Mouse (Mus musculus) thymus, adult 2 months (tissue): ENCODE data around the gene Aifm2. TPM values are rescaled to one million over a fixed set of nuclear protein-coding genes. Genes with fewer than 3 reads are reported as not detected.

Source experiments
- DNase-seq: peaks from one replicate; pipeline ENCODE4 v3.0.0; 2021
- H3K27ac ChIP-seq: fragments of 200-500 bp; 2 replicates; pipeline ENCODE4 v1.5.1; 2012; ENCODE audit warnings: low read length, control low read depth; ENCODE audit not compliant: control insufficient read depth, insufficient read depth
- H3K27me3 ChIP-seq: fragments of 200-500 bp; 2 replicates; pipeline ENCODE4 v1.6.1; 2012; ENCODE audit warnings: mild to moderate bottlenecking, low read length, moderate library complexity, mixed read lengths; ENCODE audit not compliant: control insufficient read depth, insufficient read depth
- H3K36me3 ChIP-seq: fragments of 200-500 bp; 2 replicates; pipeline ENCODE4 v1.6.1; 2012; ENCODE audit warnings: mild to moderate bottlenecking, low read length, moderate library complexity; ENCODE audit not compliant: control insufficient read depth, insufficient read depth
- H3K4me1 ChIP-seq: fragments of 200-500 bp; replicated peaks from 2 replicates; pipeline ENCODE4 v1.6.1; 2012; ENCODE audit warnings: low read length; ENCODE audit not compliant: control insufficient read depth, insufficient read depth
- H3K4me3 ChIP-seq: fragments of 200-500 bp; 2 replicates; pipeline ENCODE4 v1.5.1; 2012; ENCODE audit warnings: mild to moderate bottlenecking, low read length, control low read depth, moderate library complexity; ENCODE audit not compliant: control insufficient read depth, insufficient read depth
- CTCF ChIP-seq: fragments of 200-500 bp; IDR thresholded peaks from 2 replicates; pipeline ENCODE4 v1.5.1; 2012; ENCODE audit warnings: mild to moderate bottlenecking, control low read depth, low read length, moderate library complexity, borderline replicate concordance; ENCODE audit not compliant: control insufficient read depth, poor library complexity, insufficient read depth; ENCODE audit errors: extremely low read depth
- POLR2A ChIP-seq: fragments of 200-500 bp; IDR thresholded peaks from 2 replicates; pipeline ENCODE4 v1.6.1; 2012; ENCODE audit warnings: mild to moderate bottlenecking, low read length, control low read depth, moderate library complexity; ENCODE audit not compliant: control insufficient read depth, poor library complexity, insufficient read depth; ENCODE audit errors: extremely low read depth
- WGBS: fragments of 180-500 bp; shearing (Covaris S2); methylation state at CpG from one replicate; pipeline ENCODE4 v1.1.7; 2018; 5-methylcytosine and 5-hydroxymethylcytosine counted together
- polyA plus RNA-seq: library from polyadenylated mRNA; depleted of rRNA; stranded (reverse); fragments of >200 nt; gene quantifications from 2 replicates; pipeline ENCODE4 v1.2.3, GENCODE M21; 2012; rRNA removed

Aifm2 gene
- polyA plus RNA-seq, result 10.4 and 12.0 TPM in 2 replicates

DNA sequence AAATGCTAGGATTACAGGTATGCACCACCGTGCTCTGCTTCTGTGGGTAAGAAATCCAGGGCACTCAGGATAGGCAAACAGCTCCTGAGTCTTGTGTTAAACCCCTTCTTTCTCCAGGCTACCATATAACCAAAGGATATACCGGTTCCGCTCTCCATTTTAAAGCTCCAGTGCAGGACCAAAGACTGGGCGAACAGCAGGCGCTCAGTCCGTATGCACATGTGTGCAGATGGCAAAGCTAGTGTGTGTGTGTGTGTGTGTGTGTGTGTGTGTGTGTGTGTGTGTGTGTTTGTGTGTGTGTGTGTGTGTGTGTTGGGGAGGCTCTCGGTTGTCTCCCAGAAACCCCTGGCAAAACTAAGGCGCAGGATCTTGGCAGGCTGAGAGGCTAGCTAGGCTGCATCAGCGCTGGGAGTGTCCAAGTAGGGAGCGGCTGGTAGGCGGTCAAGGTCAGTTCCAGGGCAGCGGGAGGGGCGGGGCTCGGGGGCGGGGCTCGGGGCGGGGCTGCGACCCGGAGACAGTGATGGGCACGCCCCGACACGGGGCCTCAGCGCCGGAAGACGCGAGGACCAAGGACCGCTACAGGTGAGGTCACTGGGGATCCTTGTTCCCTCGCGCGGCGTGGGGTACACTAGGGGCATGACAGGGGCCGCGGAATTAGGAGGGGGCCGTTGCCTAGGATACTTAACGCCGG is at the start of gene Aifm2:
Gene Aifm2 (plus strand): TSS at position 493 of the 691 bp plus-strand sequence.
- 16% methylated on average over 32 of the region's 36 CpGs for WGBS
- Histone ChIP-seq H3K27me3 (no peaks in the 10 kb centered on the region; the same call in 1 of the 2 replicates), H3K36me3 (no peaks in the 10 kb centered on the region), H3K27ac (no peak within 1 kb of the TSS), H3K4me1 (peaks cover 4% of the 10 kb centered on the region), H3K4me3 (peak within 1 kb of the TSS; percentile 42)
- no peak for DNase-seq
- TF ChIP-seq CTCF (no peak), POLR2A (no peak)

DNA sequence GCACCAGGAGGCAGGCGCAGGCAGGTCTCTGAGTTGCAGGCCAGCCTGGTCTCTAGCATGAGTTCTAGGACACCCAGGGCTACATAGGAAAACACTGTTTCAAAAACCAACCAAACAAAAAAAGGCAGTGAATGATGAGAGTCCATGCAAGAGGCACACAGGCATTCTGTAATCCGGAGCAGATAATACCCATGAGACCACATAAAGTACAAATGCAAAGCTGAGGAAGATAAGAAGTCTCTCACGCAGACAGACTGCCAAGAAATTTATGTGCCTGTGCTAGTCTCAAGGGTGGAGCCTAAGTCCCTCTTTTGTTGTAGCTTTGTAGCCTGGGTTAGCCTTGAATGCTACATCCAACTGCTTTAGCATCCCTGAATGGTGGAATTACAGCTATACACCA is 49.4 kb upstream of the Aifm2 start:
- Histone ChIP-seq H3K27ac (no peak overlapping the region), H3K36me3 (no peaks in the 10 kb centered on the region; the same call in 1 of the 2 replicates), H3K4me1 (no peaks in the 10 kb centered on the region), H3K4me3 (no peak overlapping the region), H3K27me3 (no peaks in the 10 kb centered on the region)
- TF ChIP-seq POLR2A (no peak), CTCF (no peak)
- WGBS, result 96% methylated on average over 3 of the region's 3 CpGs
- DNase-seq, result no peak

DNA sequence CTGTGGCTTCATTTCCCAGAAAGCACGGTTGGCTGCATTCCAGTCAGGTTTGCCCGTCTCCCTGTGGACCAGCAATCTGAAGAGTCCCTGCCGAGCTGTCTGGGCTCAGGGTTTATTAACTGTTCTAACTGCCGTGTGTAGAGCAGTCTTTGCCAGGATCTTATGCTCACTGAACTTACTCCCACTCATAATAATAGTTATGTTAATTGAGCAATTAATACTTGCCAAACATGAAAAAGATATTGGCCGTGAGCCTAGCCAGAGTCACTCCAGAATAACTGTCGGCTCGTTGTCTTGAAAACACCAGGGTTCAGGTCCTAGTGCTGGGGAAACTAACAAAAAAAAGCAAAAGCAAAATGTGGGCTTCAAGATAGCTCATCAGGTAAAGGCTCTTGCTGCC is 45.8 kb upstream of the Aifm2 start:
- no peaks in the 10 kb centered on the region for H3K36me3 ChIP-seq

DNA sequence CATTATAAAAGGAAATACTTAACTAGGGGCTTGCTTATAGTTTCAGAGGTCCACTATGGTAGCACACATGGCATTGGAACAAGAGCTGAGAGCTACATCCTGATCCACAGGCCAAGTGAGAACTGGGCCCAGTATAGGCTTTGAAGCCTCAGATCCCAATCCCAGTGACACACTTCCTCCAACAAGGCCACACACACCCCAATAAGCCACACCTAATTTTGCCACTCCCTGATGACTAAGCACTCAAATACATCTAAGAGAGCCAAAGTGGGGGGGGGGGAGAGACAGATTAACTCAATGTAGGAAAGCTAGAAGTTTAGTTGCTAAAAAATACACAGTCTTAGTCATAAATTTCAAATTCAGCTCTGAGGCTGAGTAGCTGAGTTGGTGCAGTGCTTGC is 45.2 kb upstream of the Aifm2 start:
- DNase-seq, result no peak
- no peak overlapping the region for H3K27ac ChIP-seq
- H3K36me3 ChIP-seq, result no peaks in the 10 kb centered on the region
- no peaks in the 10 kb centered on the region for H3K27me3 ChIP-seq
- TF ChIP-seq POLR2A (no peak), CTCF (no peak)
- H3K4me3 ChIP-seq, result no peak overlapping the region
- no peaks in the 10 kb centered on the region for H3K4me1 ChIP-seq

More for the DNA sequence above, 45.8 kb upstream of the Aifm2 start:
- Histone ChIP-seq H3K27me3 (no peaks in the 10 kb centered on the region), H3K4me3 (no peak overlapping the region), H3K4me1 (no peaks in the 10 kb centered on the region), H3K27ac (no peak overlapping the region)
- no peak for DNase-seq
- 95% methylated on average over 7 of the region's 7 CpGs for WGBS
- TF ChIP-seq CTCF (no peak), POLR2A (no peak)

DNA sequence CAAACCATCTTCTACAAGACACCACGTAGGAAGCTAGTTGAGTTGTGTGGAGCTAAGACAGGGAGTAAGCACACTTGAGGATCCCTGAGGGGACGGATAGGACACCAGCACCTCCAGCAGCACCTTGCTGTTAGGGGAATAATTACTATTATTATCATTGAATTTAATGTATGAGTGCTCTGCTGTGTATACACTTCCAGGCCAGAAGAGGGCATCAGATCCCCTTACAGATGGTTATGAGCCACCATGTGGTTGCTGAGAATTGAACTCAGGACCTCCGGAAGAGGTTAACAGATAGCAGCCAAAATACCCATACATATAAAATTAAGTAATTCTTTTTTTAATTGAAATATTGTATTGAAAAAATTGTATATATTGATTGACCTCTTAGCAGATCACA is 44.3 kb upstream of the Aifm2 start:
- DNase-seq, result no peak
- Histone ChIP-seq H3K27me3 (no peaks in the 10 kb centered on the region), H3K4me1 (no peaks in the 10 kb centered on the region), H3K27ac (no peak overlapping the region), H3K4me3 (no peak overlapping the region), H3K36me3 (no peaks in the 10 kb centered on the region)
- WGBS, result 96% methylated on average over 3 of the region's 3 CpGs
- TF ChIP-seq POLR2A (no peak), CTCF (no peak)

DNA sequence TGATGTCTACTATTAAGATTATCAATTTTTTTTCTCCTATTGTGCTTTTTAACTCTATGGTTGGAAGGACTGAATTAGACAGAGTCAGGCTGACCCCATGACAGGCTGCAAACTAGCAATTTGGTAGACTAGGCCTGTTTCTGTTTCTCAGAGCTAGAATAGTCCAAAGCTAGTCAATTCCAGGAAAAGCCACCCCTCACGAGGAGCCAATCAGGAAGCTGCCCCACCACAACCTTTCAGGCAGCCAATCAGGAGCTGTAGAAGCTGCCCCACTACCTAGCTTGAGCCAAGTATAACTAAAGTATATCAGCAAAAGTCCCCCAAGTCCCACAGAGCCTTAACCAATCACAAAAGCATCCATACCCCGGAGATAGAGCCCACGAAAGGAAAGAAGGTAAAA is 39.1 kb upstream of the Aifm2 start:
- DNase-seq, result no peak
- H3K4me3 ChIP-seq, result no peak overlapping the region
- TF ChIP-seq CTCF (no peak), POLR2A (no peak)
- WGBS, result 15% methylated on average over 3 of the region's 3 CpGs
- no peak overlapping the region for H3K27ac ChIP-seq
- no peaks in the 10 kb centered on the region for H3K36me3 ChIP-seq
- H3K4me1 ChIP-seq, result peaks cover 2% of the 10 kb centered on the region
- H3K27me3 ChIP-seq, result no peaks in the 10 kb centered on the region
